Mouse (Mus musculus) CH12.LX (cell line): ENCODE data around the gene Gm13090.

Experiments used
- CHD1 ChIP-seq: IDR thresholded peaks from 2 replicates; pipeline ENCODE4 v1.6.1; 2012; ENCODE audit warnings: low read depth, low read length, improper control_type of control experiment, inconsistent platforms
- CTCF ChIP-seq, 2 experiments: IDR thresholded peaks in 1 of 2; conservative IDR thresholded peaks in 1 of 2; 2 replicates each; pipeline ENCODE4 v1.5.1; 2011 to 2012; ENCODE audit warnings: low read depth in 2 of 2, low read length in 2 of 2, improper control_type of control experiment in 1 of 2, inconsistent platforms in 1 of 2, mild to moderate bottlenecking in 1 of 2, moderate library complexity in 1 of 2
- E2F4 ChIP-seq: IDR thresholded peaks from 2 replicates; pipeline ENCODE4 v1.6.1; 2011; ENCODE audit warnings: low read depth, low read length, improper control_type of control experiment; ENCODE audit not compliant: insufficient replicate concordance
- ELF1 ChIP-seq: IDR thresholded peaks from 2 replicates; pipeline ENCODE4 v1.6.1; 2014; ENCODE audit warnings: low read depth, mild to moderate bottlenecking, inconsistent platforms, low read length, improper control_type of control experiment
- EP300 ChIP-seq: IDR thresholded peaks from 2 replicates; pipeline ENCODE4 v1.6.1; 2011; ENCODE audit warnings: low read length, improper control_type of control experiment
- ETS1 ChIP-seq: conservative IDR thresholded peaks from 2 replicates; pipeline ENCODE4 v1.6.1; 2012; ENCODE audit warnings: low read depth, mild to moderate bottlenecking, inconsistent platforms, low read length, improper control_type of control experiment, moderate library complexity
- MAX ChIP-seq: IDR thresholded peaks from 2 replicates; pipeline ENCODE4 v1.6.1; 2011; ENCODE audit warnings: low read length, improper control_type of control experiment
- MEF2A ChIP-seq: IDR thresholded peaks from 2 replicates; pipeline ENCODE4 v1.6.1; 2014; ENCODE audit warnings: low read depth, mild to moderate bottlenecking, inconsistent platforms, low read length, improper control_type of control experiment, borderline replicate concordance
- NELFE ChIP-seq: IDR thresholded peaks from 2 replicates; pipeline ENCODE4 v1.6.1; 2011; ENCODE audit warnings: low read depth, low read length, improper control_type of control experiment
- POLR2A ChIP-seq: IDR thresholded peaks from 2 replicates; pipeline ENCODE4 v1.6.1; 2011; ENCODE audit warnings: low read depth, mild to moderate bottlenecking, improper control_type of control experiment, low read length
- POLR2AphosphoS2 ChIP-seq: IDR thresholded peaks from 2 replicates; pipeline ENCODE4 v1.6.1; 2011; ENCODE audit warnings: low read depth, low read length, improper control_type of control experiment
- TCF12 ChIP-seq: IDR thresholded peaks from 2 replicates; pipeline ENCODE4 v1.6.1; 2014; ENCODE audit warnings: low read depth, mild to moderate bottlenecking, inconsistent platforms, low read length, improper control_type of control experiment
- USF1 ChIP-seq: IDR thresholded peaks from 2 replicates; pipeline ENCODE4 v1.6.1; 2014; ENCODE audit warnings: low read depth, mild to moderate bottlenecking, inconsistent platforms, low read length, improper control_type of control experiment
- USF2 ChIP-seq: conservative IDR thresholded peaks from 2 replicates; pipeline ENCODE4 v1.6.1; 2011; ENCODE audit warnings: low read depth, low read length, improper control_type of control experiment

GRCm38 (mm10) chr4:151130756-151131490 lies 41.6 kb downstream of the Gm13090 start:
- TF ChIP-seq ETS1 (no peak), EP300 (no peak), CTCF (conservative IDR thresholded peaks at IDR 0.05 in 1 of 2, IDR thresholded peaks at IDR 0.05 in 1 of 2; ENCODE audit: low read depth in 2 of 2, low read length in 2 of 2) (no peak), NELFE (no peak), E2F4 (no peak), ELF1 (no peak), CHD1 (no peak), USF2 (no peak), MAX (no peak), MEF2A (no peak), USF1 (no peak), POLR2AphosphoS2 (no peak), POLR2A (no peak), TCF12 (no peak)
